Mouse (Mus musculus) ES-Bruce4 (cell line): ENCODE data around the gene Kpna1.

ENCODE experiments used
- CTCF ChIP-seq: IDR thresholded peaks from one replicate; pipeline ENCODE4 v1.8.1; 2011; ENCODE audit warnings: low read depth, low read length
- EP300 ChIP-seq: IDR thresholded peaks from 2 replicates; pipeline ENCODE4 v1.6.1; 2011; ENCODE audit warnings: low read depth, low read length; ENCODE audit not compliant: insufficient read depth

DNA sequence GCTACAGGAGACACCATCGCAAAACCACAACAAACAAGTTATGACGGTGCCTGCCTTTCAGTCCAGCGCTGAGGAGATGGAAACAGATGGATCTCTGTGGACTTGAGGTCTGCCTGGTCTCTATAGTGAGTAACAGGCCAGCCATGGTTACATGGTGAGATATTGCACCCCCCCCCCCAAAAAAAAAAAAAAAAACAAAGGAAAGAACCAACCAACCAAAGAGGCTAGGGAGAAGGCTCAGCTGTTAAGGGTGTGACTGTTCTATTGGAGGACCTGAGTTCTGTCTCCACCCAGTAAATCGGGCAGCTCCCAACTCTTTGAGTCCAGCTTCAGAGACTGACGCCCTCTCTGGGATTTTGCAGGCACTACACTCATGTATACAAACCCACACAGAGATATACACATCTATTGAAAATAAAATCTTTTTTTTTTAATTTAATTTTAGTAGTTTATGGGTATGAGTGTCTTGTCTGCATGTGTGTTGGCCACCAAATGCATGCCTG lies 25.9 kb upstream of the Kpna1 start:
- no peak for TF ChIP-seq CTCF
- no peak for TF ChIP-seq EP300
